Mouse (Mus musculus): ENCODE data around the gene Kdm4b. TPM values are rescaled to one million over a fixed set of nuclear protein-coding genes. Genes with fewer than 3 reads are reported as not detected.

The Kdm4b gene
- total RNA-seq (2017), result 7.2 and 17.0 TPM in 2 replicates

DNA sequence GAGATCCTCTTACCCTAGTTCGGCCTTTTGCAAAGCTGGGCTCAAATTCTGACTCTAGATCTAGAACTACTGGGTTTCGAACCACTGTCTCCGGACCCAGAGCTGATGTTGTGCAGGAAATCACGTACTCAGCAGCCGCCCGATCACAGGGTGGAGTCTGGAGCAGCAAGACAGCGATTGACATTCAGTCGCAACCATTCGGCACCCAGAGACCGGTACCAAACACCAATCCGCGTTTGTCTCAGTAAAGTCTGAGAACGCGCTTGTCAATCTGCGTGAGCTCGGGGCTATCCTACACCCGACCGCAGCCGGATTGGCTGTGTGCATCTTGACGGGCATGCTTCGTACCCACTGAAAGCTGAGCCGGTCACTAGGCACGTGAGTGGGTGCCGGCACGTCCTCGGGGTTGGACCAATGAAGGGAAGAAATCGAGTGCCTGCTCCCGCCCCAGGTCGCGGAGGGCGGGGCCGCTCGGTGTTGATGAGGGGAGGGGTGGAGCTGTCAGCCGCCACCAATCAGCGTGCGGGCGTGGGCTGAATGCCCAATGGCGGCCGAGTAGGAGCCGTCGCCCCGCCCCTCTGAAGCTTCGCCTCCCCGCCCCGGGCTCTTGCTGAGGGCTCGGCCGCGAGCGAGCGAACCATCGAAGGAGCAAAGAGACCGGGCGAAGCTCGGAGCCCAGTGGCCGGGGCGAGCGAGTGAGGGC is at the start of gene Kdm4b:
Gene Kdm4b (plus strand): TSS at position 613 of the 703 bp plus-strand sequence.
- ATAC-seq (replicated peaks; ENCODE audit: low read depth, poor library complexity, severe bottlenecking), result peak; percentile 95

- peak; percentile 92 for ATAC-seq (replicated peaks; ENCODE audit: low read depth, poor library complexity, severe bottlenecking)
These were observed 49.0 kb upstream of the Kdm4b start, which contains the start of gene Ticam1 for GRCm38 (mm10) chr17:56276643-56277566. Ticam1 (minus strand) TSS chr17:56276786.

- ATAC-seq (replicated peaks; ENCODE audit: low read depth, poor library complexity, severe bottlenecking), result no peak
These were observed 48.3 kb upstream of the Kdm4b start for GRCm38 (mm10) chr17:56277567-56277893.

GRCm38 (mm10) chr17:56278340-56278739 is 47.5 kb upstream of the Kdm4b start:
- ATAC-seq (replicated peaks; ENCODE audit: low read depth, poor library complexity, severe bottlenecking), result no peak

DNA sequence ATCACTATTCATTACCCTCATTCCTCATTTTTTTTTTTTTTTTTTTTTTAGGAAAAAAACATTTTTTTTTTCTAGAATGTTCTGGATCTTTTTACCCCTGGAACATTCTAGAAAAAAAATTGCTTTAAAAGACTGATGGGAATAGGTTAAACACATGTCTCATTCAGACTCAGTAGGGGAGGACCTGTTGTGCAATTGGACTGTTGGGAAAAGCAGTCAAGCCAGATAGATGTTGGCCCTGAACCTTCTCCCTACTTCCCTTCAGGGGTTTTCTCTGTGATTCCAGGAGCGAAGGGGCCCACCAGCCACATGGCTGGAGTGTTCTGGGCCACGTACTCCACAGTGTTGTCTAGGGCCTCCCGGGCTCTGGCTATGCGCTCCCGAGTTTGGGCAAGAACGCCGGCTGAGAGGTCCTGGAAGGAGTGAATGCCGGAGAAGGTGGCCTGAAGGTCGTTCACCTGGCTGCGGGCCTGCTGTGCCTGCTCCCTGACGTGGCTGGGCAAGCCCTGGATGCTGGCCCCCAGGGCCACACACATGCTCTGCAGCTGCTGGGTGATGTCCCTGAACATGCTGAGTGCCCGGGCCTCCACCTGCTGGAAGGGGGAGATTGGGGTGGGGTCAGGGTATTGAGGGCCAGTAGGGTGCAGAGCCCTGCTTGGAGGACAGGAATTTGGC is 46.2 kb upstream of the Kdm4b start:
- ATAC-seq (replicated peaks; ENCODE audit: low read depth, poor library complexity, severe bottlenecking), result no peak

GRCm38 (mm10) chr17:56281193-56281592 is 44.7 kb upstream of the Kdm4b start:
- ATAC-seq (replicated peaks; ENCODE audit: low read depth, poor library complexity, severe bottlenecking), result no peak

- ATAC-seq (replicated peaks; ENCODE audit: low read depth, poor library complexity, severe bottlenecking), result no peak
These were observed 43.1 kb upstream of the Kdm4b start for GRCm38 (mm10) chr17:56282802-56283201.

- peak; percentile 76 for ATAC-seq (replicated peaks; ENCODE audit: low read depth, poor library complexity, severe bottlenecking)
These were observed 42.5 kb upstream of the Kdm4b start for GRCm38 (mm10) chr17:56283316-56283715.

GRCm38 (mm10) chr17:56285995-56286394 is 39.9 kb upstream of the Kdm4b start:
- no peak for ATAC-seq (replicated peaks; ENCODE audit: low read depth, poor library complexity, severe bottlenecking)

DNA sequence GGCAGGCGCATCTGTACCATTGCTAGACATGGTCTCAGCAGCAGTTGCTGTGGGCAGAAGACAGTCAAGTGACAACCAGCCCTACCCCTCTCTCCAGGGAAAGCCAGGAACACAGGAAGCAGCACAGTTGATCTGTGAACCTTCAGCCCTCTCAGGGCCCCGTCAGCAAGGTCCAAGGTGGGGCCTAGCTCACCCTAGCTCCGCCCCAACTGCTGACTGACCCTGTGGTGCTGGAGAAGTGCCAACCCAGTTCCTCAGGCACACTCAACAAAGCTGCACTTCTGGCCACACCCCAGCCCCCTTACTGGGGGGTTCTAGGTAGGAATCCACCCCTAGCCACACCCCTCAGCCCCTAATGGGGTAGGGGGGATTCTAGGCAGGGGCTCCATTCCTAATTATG is 38.0 kb upstream of the Kdm4b start:
- ATAC-seq (replicated peaks; ENCODE audit: low read depth, poor library complexity, severe bottlenecking), result no peak

DNA sequence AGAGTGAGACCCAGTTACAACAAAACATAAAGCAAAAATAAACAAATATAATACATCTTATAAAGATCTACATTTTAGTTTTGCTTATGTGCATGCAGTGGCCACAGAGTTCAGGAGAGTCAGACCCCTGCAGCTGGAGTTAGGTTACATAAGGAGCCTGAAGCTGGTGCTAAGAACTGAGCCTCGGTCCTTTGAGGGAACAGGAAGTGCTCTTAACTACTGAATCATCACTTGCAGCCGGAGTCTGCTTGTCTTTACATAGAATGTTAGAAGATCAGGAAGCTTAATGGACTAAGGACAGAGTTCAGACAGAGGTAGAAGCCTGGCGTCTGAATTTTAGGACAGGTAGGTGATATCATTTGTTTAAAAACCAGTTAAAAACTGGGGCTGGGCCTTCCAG is 37.0 kb upstream of the Kdm4b start:
- no peak for ATAC-seq (replicated peaks; ENCODE audit: low read depth, poor library complexity, severe bottlenecking)

DNA sequence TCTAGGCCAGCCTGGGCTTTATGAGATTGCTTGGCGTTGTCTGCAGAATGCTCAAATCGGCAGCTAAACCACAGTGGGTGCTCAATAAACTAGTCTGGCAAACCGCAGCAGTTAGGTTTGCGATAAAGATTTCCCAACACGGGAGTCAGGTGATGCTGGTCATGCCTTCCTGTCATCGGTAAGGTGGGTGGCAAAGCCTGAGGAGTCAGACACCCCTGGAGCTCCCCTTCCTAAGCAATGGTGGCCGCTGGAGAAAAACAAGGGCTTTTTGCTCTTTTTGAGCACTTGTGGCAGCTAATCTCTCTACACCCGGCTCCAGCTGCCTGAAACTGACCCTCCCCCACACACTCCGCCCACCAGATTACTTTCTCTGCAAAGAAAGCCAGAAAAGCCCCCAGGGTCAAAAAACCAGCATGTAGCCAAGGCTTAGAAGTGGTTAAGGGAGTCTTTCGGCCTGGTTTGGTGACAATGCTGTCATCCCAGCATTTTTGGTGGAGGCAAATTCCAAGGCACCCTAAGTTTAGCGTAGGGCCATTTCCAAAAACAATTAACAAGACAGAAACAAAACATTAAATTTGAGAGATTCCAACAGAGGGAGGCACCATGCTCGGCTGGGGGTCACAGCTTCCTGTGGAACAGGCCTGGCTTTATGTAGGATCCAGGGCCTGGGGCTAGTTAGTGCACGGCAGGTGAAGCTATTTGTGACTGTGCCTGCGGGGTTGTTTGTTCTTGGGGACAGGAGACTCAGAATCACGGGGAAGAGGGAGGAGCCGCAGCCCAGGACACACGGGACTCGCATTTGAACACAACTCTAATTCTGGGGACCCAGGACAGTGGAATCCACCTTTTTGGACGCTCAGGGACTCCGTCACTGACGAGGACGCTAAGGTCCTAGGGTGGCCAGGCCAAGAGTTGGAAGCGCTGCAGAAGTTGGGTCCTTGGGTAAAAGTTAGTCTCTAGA is 36.2 kb upstream of the Kdm4b start:
- peak; percentile 10 for ATAC-seq (replicated peaks; ENCODE audit: low read depth, poor library complexity, severe bottlenecking)

GRCm38 (mm10) chr17:56290388-56291170 is 35.3 kb upstream of the Kdm4b start:
- peak; percentile 64 for ATAC-seq (replicated peaks; ENCODE audit: low read depth, poor library complexity, severe bottlenecking)

- ATAC-seq (replicated peaks; ENCODE audit: low read depth, poor library complexity, severe bottlenecking), result peak; percentile 84
These were observed 34.7 kb upstream of the Kdm4b start for GRCm38 (mm10) chr17:56291171-56291511.

DNA sequence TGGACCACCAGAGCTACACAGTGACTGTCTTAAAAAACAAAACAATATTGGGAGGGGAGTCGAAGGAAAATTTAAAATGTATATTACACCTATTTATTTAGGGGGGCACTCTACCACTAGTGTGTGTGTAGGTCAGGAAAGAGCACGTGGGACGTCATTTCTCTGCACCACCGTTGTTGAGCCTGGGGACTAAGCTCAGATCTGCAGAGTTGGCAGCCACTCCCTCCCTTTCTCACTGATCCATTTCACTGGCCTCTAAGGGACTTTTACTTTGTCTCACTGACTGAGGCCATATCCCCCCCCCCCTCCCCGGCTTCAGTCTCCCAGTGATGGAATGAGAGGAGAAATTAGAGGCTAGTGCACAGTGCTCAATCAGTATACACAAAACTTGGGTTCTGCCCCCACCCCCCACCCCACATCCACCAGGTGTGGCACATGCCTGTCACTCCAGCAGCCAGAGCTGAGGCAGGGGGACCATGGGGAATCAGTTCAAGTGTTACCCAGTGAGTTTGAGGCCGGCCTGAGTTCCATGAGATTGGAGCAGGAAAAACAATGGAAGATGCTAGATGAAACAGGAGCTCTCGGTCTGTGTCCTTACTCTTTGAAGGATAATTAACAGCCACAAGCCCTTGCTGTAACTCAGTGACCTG is 33.9 kb upstream of the Kdm4b start:
- no peak for ATAC-seq (replicated peaks; ENCODE audit: low read depth, poor library complexity, severe bottlenecking)

GRCm38 (mm10) chr17:56292531-56293222 is 33.2 kb upstream of the Kdm4b start, which contains the start of gene Plin3:
Plin3 (minus strand) TSS chr17:56292873.
- ATAC-seq (replicated peaks; ENCODE audit: low read depth, poor library complexity, severe bottlenecking), result no peak

DNA sequence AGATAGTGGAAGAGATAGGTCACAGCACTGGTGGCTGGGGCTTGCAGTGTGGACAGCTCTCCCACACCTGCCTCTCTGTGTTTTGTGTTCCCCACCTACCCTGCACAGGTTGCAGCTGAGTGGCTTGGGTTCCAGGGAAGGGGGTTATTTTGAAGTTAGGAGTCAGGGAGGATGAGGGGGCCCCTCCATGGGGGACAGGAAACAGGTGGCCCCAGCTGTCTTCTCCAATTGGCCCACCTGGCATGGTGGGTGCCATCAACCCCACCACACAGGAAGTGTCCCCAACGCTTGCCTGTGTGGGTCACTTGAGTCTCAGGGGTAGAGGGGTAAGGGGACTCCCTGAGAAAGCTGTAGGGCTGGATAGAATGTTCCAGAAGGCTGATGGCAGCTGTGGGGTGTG is 32.6 kb upstream of the Kdm4b start:
- ATAC-seq (replicated peaks; ENCODE audit: low read depth, poor library complexity, severe bottlenecking), result no peak

GRCm38 (mm10) chr17:56294241-56294640 is 31.6 kb upstream of the Kdm4b start:
- ATAC-seq (replicated peaks; ENCODE audit: low read depth, poor library complexity, severe bottlenecking), result no peak

Measured in common myeloid progenitor, adult 5-6 weeks (primary cell).